In the genomic region with DNA sequence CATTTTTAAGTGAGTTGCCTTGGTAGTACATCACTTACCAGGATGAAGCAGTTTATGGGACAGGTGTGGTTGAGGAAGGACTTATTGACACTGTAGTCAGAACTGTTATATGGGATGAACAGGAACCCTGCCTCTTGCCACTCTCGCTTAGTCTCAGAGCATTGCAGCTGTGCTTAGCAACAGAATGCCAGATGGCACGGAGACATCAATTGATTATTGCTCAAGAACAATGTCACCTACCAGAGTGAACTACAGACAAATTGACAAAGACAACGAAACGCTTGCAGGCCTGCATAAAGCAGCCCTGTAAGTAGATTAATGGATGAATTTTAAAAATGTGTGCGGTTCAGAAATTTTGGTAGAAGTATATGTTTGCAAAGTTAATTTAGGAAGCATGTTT, we compare ENCODE assay signal across 35 mouse cellular contexts. TPM values are rescaled to one million over a fixed set of nuclear protein-coding genes. Genes with fewer than 3 reads are reported as not detected.
"Had no signal": no experiment of that assay in that cellular context is flagged by ENCODE, and none has a peak within 500 bp of the region (broad histone marks: within the 10 kb centered on the region; RNA-seq: fewer than 3 reads in every experiment).

No protein-coding gene starts in this region.

- DNase-seq: heart, adult 18-20 months; heart, adult 2 months; heart, postnatal 10 days; heart, postnatal 14 days; heart, postnatal 36 days; heart, postnatal 4 days; kidney, adult 11 months; kidney, adult 18-20 months; kidney, adult 2 months; kidney, adult 8-10 months; kidney, adult 9 months; kidney, postnatal 10 days; kidney, postnatal 14 days; kidney, postnatal 25 days; kidney, postnatal 36 days; kidney, postnatal 4 days; layer of hippocampus, adult 9-11 months; layer of hippocampus, postnatal 36 days had no signal

- H3K36me3 ChIP-seq: heart, embryonic 10.5 days; heart, embryonic 12.5 days; heart, embryonic 13.5 days; heart, embryonic 15.5 days; hindbrain, embryonic 10.5 days; hindbrain, embryonic 12.5 days; hindbrain, embryonic 15.5 days; intestine, embryonic 15.5 days; kidney, embryonic 15.5 days had no signal

- H3K4me1 ChIP-seq: heart, embryonic 10.5 days; heart, embryonic 12.5 days; heart, embryonic 13.5 days; heart, embryonic 15.5 days; hindbrain, embryonic 10.5 days; hindbrain, embryonic 12.5 days; hindbrain, embryonic 15.5 days; intestine, embryonic 15.5 days; kidney, embryonic 15.5 days had no signal

- H3K9me3 ChIP-seq: heart, embryonic 10.5 days; heart, embryonic 12.5 days; heart, embryonic 13.5 days; heart, embryonic 15.5 days; hindbrain, embryonic 10.5 days; hindbrain, embryonic 12.5 days; hindbrain, embryonic 15.5 days; intestine, embryonic 15.5 days; kidney, embryonic 15.5 days had no signal

- H3K4me3 ChIP-seq: heart, adult 2 months; heart, embryonic 10.5 days; heart, embryonic 12.5 days; heart, embryonic 13.5 days; heart, embryonic 15.5 days; hindbrain, embryonic 10.5 days; hindbrain, embryonic 12.5 days; hindbrain, embryonic 15.5 days; intestine, embryonic 15.5 days; kidney, embryonic 15.5 days; layer of hippocampus, adult 2 months had no signal

- H3K4me2 ChIP-seq: heart, embryonic 11.5 days; heart, embryonic 12.5 days; heart, embryonic 13.5 days; heart, embryonic 15.5 days; hindbrain, embryonic 12.5 days; hindbrain, embryonic 14.5 days; hindbrain, embryonic 15.5 days; intestine, embryonic 15.5 days; kidney, embryonic 15.5 days had no signal

- H3K27ac ChIP-seq: heart, adult 2 months; heart, embryonic 10.5 days; heart, embryonic 13.5 days; heart, embryonic 15.5 days; hindbrain, embryonic 10.5 days; hindbrain, embryonic 12.5 days; hindbrain, embryonic 14.5 days; hindbrain, embryonic 15.5 days; intestine, embryonic 15.5 days; kidney, embryonic 15.5 days; kidney, postnatal 0 days; layer of hippocampus, adult 2 months had no signal

- H3K27me3 ChIP-seq: heart, embryonic 12.5 days; heart, embryonic 13.5 days; heart, embryonic 15.5 days; hindbrain, embryonic 12.5 days; hindbrain, embryonic 15.5 days; intestine, embryonic 15.5 days; kidney, embryonic 15.5 days had no signal

- H3K9ac ChIP-seq: heart, embryonic 12.5 days; heart, embryonic 13.5 days; heart, embryonic 15.5 days; hindbrain, embryonic 12.5 days; hindbrain, embryonic 14.5 days; hindbrain, embryonic 15.5 days; intestine, embryonic 15.5 days; kidney, embryonic 15.5 days had no signal

- ATAC-seq: hindbrain, embryonic 16.5 days; inflammation-experienced regulatory T-cells, adult 6 months; intestine, embryonic 15.5 days; intestine, postnatal 0 days had no signal

RNA-seq across cellular contexts. Expression of a gene that starts 21.3 kb away (rescaled TPM):
- total RNA-seq: hematopoietic stem cell, adult 5-6 weeks had no signal
- polyA plus RNA-seq: inflammation-experienced regulatory T-cells, adult 6 months had no signal
